Mouse (Mus musculus): ENCODE results near the gene Shank2. TPM values are rescaled to one million over a fixed set of nuclear protein-coding genes. Genes with fewer than 3 reads are reported as not detected.

Gene Shank2
- polyA plus RNA-seq, 1 experiment from 2014 or later: 0.60 TPM

DNA sequence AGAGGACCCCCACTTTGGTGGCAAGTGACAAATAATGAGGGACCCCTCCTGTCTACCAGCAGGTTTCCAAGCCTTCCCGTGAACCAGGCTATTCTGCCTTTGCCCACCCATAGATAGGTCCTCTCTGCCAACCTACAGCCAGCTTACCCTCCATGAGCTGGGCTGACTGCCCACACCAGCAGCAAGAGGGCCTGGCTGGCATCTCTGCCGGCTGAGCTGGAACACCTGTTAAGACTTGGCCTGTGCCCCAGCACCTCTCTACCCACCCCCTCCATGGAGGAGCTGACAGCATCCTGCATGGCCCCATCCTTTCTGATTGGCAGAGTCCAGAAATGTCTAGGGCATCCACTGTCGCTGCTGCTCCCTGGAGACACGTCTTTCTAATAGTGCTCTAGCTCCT, 277.0 kb downstream of the Shank2 start:
- no peak overlapping the region for H3K4me2 ChIP-seq
- H3K4me3 ChIP-seq (replicated peaks): no peak overlapping the region
- H3K9me3 ChIP-seq: no peaks in the 10 kb centered on the region
- H3K9ac ChIP-seq (replicated peaks): no peak overlapping the region
- H3K4me1 ChIP-seq (replicated peaks): peaks cover 3% of the 10 kb centered on the region; the same call in 1 of the 2 replicates
- WGBS: 73% methylated on average over 4 of the region's 4 CpGs
- no peak overlapping the region for H3K27ac ChIP-seq
- no peak for ATAC-seq (ENCODE audit: insufficient number of reproducible peaks, insufficient read depth, low FRiP score, low TSS enrichment, low read depth)
- peaks cover 5% of the 10 kb centered on the region for H3K27me3 ChIP-seq
- H3K36me3 ChIP-seq: no peaks in the 10 kb centered on the region

DNA sequence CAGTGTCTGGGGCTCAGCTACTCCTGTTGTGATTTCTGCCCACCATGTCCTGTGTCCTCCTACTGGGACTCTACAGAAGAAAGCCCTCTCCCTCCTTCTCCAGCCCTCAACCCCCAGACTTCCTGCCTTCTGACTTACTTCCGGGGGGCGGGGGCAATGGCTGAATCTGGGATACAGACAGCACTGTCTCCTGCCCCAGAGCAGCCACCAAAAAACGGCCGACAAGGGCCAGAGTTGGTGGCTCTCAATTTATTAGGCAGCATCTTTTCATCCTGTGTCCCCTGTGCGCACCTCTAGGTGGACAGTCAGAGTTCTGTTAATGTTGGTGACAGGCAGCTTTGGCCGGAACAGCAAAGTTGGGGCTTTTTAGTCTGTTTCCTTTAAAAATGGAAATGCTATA, 282.0 kb downstream of the Shank2 start:
- Histone ChIP-seq H3K9ac (replicated peaks) (peak overlapping the region; percentile 65), H3K27me3 (peaks cover 14% of the 10 kb centered on the region), H3K36me3 (no peaks in the 10 kb centered on the region), H3K27ac (0 out of 2 replicates have a peak overlapping the region, but pooled peaks have one; percentile 20), H3K4me2 (peak overlapping the region; percentile 95), H3K9me3 (no peaks in the 10 kb centered on the region), H3K4me1 (replicated peaks) (peaks cover 21% of the 10 kb centered on the region), H3K4me3 (replicated peaks) (peak overlapping the region; percentile 52)
- ATAC-seq (ENCODE audit: insufficient number of reproducible peaks, insufficient read depth, low FRiP score, low TSS enrichment, low read depth): no peak
- 5% methylated on average over 6 of the region's 6 CpGs for WGBS

DNA sequence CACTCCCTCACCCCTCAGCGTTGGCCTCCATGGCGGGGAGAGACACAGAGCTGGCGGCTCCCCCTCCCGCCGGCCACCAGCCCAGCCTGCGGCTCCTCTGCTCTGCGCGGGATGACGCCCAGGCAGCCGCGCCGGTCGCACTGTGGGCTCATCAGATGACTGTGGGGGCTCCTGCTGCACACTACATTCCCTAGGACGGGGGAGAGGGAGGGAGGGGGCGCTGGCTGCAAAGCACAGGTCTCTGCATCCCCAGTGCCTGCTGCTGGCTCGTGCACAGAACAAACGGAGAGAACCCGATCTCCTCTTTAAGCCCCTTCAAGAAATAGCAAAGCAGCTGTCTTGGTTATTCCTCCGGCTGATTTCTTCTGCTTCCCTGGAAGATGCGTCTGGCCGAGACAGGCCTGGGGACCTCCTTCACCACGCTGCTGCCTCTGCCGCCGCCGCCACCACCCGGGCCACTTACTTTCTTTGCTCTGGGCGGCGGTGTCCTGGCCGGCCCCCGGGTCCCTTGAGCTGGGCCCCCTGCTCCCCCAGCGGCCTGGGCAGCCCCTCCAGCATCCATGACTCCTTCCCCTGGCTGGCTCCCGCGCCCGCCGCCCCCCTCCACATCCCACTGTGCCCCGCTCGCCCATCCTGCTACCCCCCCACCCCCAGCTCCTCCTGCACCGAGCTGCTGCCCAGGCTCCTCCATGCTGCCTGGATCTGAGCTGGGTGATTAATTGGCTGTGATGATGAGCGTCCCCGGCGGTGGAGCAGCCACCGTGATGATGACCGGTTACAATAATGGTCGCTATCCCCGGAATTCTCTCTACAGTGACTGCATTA, 282.7 kb downstream of the Shank2 start:
- peak; percentile 78 for ATAC-seq (ENCODE audit: insufficient number of reproducible peaks, insufficient read depth, low FRiP score, low TSS enrichment, low read depth)
- Histone ChIP-seq H3K4me3 (replicated peaks) (peak overlapping the region; percentile 52), H3K9me3 (no peaks in the 10 kb centered on the region), H3K36me3 (no peaks in the 10 kb centered on the region), H3K27ac (0 out of 2 replicates have a peak overlapping the region, but pooled peaks have one; percentile 20), H3K4me1 (replicated peaks) (peaks cover 21% of the 10 kb centered on the region), H3K4me2 (peak overlapping the region; percentile 95), H3K9ac (replicated peaks) (peak overlapping the region; percentile 65), H3K27me3 (peaks cover 14% of the 10 kb centered on the region)
- under 1% methylated on average over 45 of the region's 45 CpGs for WGBS

DNA sequence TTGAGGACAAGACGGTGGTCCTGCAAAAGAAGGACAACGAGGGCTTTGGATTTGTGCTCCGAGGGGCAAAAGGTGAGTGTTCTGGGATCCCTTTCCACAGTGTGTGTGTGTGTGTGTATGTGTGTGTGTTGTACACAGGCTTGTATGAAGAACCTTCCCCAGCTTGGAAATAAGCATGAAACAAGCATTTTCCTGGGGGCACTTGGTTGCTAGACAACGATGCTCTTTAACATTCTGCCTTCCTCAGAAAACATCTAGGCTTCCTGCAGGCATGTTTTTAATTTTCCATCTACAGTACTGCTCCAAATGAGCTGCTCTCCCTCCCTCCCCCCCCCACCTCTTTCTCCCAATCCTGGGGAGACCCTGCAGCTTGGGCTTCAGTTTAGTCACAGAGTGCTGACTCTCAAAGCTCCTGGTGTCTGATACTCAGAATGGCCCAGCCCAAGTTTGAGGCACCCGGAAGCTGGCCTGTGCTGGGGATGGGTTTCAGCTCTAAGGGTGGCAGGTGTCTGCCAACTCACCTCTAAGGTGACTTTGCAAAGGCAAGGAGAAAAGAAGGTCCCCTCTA, 283.4 kb downstream of the Shank2 start:
- no peaks in the 10 kb centered on the region for H3K9me3 ChIP-seq
- H3K4me1 ChIP-seq (replicated peaks): peaks cover 21% of the 10 kb centered on the region
- peaks cover 14% of the 10 kb centered on the region for H3K27me3 ChIP-seq
- H3K27ac ChIP-seq: 0 out of 2 replicates have a peak overlapping the region, but pooled peaks have one; percentile 20
- peak overlapping the region; percentile 52 for H3K4me3 ChIP-seq (replicated peaks)
- peak overlapping the region; percentile 95 for H3K4me2 ChIP-seq
- WGBS: 19% methylated on average over 5 of the region's 5 CpGs
- ATAC-seq (ENCODE audit: insufficient number of reproducible peaks, insufficient read depth, low FRiP score, low TSS enrichment, low read depth): no peak
- peak overlapping the region; percentile 65; the same call in 1 of the 2 replicates for H3K9ac ChIP-seq (replicated peaks)
- H3K36me3 ChIP-seq: no peaks in the 10 kb centered on the region

DNA sequence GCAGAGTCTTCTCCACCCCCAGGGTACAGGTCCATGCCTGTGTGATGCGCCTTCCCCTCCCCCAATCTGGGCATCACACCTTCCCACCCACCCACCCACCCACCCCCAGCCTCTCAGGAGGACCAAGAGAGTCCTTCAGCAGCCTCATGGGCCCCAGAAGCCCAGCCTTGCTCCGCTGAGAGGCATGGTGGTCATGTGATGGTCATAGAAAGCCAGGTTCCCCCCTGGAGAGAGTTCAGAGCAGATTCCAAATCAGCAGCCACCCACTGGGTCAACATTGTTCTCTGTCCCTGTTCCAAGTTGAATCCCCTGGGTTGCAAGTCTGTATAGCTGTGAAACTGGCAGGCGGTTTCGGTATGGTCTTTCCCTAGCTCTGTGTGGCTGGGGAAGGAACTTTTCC, 284.2 kb downstream of the Shank2 start:
- ATAC-seq (ENCODE audit: insufficient number of reproducible peaks, insufficient read depth, low FRiP score, low TSS enrichment, low read depth): no peak
- Histone ChIP-seq H3K36me3 (no peaks in the 10 kb centered on the region), H3K27ac (no peak overlapping the region), H3K9ac (replicated peaks) (no peak overlapping the region), H3K4me1 (replicated peaks) (peaks cover 21% of the 10 kb centered on the region), H3K4me2 (no peak overlapping the region), H3K27me3 (peaks cover 14% of the 10 kb centered on the region), H3K9me3 (no peaks in the 10 kb centered on the region), H3K4me3 (replicated peaks) (no peak overlapping the region)
- 83% methylated on average over 4 of the region's 4 CpGs for WGBS

DNA sequence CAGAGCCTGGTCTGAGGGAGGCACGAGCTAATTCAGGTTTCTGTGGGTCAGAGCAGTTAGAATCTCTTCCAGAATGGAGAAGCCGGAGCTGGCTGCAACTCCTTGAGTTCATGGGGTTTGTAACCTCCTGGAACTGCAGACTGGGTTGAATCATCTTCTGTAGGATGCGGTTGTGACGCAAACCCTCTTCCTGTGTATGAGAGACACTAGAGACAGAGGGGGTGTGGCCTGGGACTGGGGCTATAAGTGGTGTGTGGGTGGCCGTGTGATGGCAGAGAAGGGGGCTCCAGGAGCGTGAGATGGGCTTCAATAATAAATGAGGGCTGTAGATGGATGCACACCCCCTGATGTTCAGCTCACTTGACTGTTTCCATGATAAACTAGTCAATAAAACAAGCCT, 286.3 kb downstream of the Shank2 start:
- no peak overlapping the region for H3K4me2 ChIP-seq
- H3K36me3 ChIP-seq: no peaks in the 10 kb centered on the region
- no peak overlapping the region for H3K4me3 ChIP-seq (replicated peaks)
- peaks cover 21% of the 10 kb centered on the region for H3K4me1 ChIP-seq (replicated peaks)
- H3K9ac ChIP-seq (replicated peaks): no peak overlapping the region
- 68% methylated on average over 6 of the region's 6 CpGs for WGBS
- peaks cover 14% of the 10 kb centered on the region for H3K27me3 ChIP-seq
- H3K9me3 ChIP-seq: no peaks in the 10 kb centered on the region
- H3K27ac ChIP-seq: no peak overlapping the region
- no peak for ATAC-seq (ENCODE audit: insufficient number of reproducible peaks, insufficient read depth, low FRiP score, low TSS enrichment, low read depth)

DNA sequence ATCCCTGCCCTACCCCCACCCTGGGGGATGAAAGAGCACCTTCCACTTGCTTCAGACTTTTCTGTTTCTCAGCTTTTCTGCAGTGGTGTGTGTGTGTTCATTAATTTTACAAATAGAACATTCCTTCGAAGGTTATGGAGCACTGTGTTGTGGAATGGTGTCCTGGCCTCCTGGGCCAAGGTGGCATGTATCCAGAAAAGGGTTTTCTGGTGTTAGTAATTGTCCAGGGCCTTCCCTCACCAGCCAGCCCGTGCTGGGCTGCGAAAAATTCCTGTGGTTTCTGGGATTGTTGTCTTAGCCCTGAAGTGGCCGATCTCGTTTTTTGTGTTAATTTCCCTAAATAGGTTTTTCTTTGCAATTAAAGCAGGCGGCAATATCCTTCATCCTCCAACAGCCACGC, 289.8 kb downstream of the Shank2 start:
- no peak overlapping the region for H3K27ac ChIP-seq
- no peak for ATAC-seq (ENCODE audit: insufficient number of reproducible peaks, insufficient read depth, low FRiP score, low TSS enrichment, low read depth)
- no peak overlapping the region for H3K4me2 ChIP-seq
- no peaks in the 10 kb centered on the region for H3K4me1 ChIP-seq (replicated peaks)
- no peaks in the 10 kb centered on the region for H3K27me3 ChIP-seq
- H3K9ac ChIP-seq (replicated peaks): no peak overlapping the region
- no peaks in the 10 kb centered on the region for H3K9me3 ChIP-seq
- no peak overlapping the region for H3K4me3 ChIP-seq (replicated peaks)
- no peaks in the 10 kb centered on the region for H3K36me3 ChIP-seq
- WGBS: 50% methylated on average over 7 of the region's 7 CpGs

DNA sequence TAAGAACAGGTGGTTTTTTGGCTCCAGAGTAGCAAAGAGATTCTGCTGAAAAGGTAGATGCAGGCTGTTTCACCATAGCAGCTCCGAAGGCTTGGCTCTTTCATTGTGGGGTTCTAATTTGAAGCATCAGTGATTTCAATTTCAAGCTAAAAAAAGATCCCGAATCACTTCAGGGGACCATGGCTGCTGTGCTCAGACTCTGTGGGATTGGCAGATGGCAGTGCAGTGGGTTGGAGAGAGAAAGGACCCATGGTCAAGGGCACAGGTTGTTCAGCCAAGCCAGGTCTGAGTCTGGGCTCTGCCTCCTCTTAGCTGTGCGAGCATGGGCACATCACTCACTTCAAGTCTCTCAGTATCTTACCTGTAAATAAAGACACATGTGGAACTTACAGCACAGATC, 291.9 kb downstream of the Shank2 start:
- H3K27me3 ChIP-seq: no peaks in the 10 kb centered on the region
- no peak for ATAC-seq (ENCODE audit: insufficient number of reproducible peaks, insufficient read depth, low FRiP score, low TSS enrichment, low read depth)
- no peak overlapping the region for H3K4me2 ChIP-seq
- H3K27ac ChIP-seq: no peak overlapping the region
- H3K4me3 ChIP-seq (replicated peaks): no peak overlapping the region
- no peak overlapping the region for H3K9ac ChIP-seq (replicated peaks)
- H3K36me3 ChIP-seq: no peaks in the 10 kb centered on the region
- 91% methylated on average over 3 of the region's 3 CpGs for WGBS
- H3K9me3 ChIP-seq: no peaks in the 10 kb centered on the region
- no peaks in the 10 kb centered on the region for H3K4me1 ChIP-seq (replicated peaks)

DNA sequence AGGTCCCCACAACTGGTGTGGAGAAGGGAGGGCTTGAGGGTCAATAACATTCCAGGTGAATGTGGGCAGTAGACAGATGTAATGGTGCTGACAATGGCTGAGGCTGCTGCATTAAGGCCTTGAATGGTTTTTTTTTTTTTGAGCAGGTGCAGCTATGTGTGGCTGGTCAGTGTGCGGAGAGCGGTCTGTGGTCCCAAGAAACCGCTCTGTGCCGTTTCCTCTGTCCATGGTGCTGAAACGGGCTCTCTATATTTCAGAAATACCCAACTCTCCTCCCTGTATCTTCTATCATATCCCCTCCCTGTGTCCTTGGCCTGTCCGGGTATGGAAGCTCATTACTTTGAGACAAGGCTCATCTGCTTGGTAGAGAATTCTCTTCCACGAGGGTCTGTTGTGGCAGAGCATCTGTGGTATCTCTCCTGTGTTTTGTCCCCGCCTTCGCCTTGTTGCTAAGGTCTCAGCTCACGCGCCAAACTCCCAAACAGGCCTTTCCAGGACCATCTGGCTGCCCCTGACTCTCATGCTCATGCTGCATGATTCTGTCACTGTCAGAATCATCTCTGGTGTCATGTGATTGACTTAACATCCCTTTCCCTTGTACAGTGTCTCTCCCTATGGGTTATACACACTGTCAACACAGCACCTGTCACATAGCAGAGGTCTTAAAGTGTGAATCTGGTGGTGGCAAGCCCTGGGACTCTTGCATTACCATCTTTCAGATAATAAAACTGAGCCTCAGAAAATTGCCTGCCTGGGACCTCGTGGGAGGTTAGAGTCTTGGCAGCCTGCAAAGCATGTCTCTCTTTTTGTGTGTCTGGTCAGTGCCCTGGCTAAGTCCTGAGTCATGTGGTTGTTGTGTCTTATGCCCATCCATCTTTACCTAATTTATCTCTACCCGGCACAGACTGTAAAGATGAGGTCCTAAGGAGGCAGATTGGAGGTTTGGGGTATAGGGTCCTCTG, 292.8 kb downstream of the Shank2 start:
- Histone ChIP-seq H3K4me3 (replicated peaks) (no peak overlapping the region), H3K9me3 (no peaks in the 10 kb centered on the region), H3K27me3 (no peaks in the 10 kb centered on the region), H3K36me3 (no peaks in the 10 kb centered on the region), H3K27ac (no peak overlapping the region), H3K9ac (replicated peaks) (no peak overlapping the region), H3K4me2 (no peak overlapping the region), H3K4me1 (replicated peaks) (no peaks in the 10 kb centered on the region)
- WGBS: 40% methylated on average over 13 of the region's 13 CpGs
- no peak for ATAC-seq (ENCODE audit: insufficient number of reproducible peaks, insufficient read depth, low FRiP score, low TSS enrichment, low read depth)

DNA sequence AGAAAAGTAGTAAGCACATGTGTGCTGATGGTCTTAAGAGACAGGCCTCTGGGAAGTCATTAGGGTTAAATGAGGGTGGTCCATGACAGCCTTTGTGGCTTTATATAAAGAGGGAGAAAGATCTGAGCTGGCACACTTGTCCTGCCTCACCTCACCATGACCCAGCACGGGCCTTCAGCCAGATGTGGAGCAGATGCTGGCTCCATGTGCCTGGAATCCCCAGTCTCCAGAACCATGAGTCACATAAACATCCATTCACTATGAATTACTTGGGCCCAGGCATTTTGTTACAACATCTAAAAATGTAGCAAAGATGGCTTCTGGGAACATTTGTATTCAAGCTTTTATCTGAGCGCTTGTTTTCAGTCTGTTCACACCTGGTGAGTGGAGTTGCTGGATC, 297.6 kb downstream of the Shank2 start:
- Histone ChIP-seq H3K9me3 (no peaks in the 10 kb centered on the region), H3K4me3 (replicated peaks) (no peak overlapping the region), H3K36me3 (no peaks in the 10 kb centered on the region), H3K4me2 (no peak overlapping the region), H3K27ac (no peak overlapping the region), H3K27me3 (no peaks in the 10 kb centered on the region), H3K4me1 (replicated peaks) (no peaks in the 10 kb centered on the region), H3K9ac (replicated peaks) (no peak overlapping the region)
- no peak for ATAC-seq (ENCODE audit: insufficient number of reproducible peaks, insufficient read depth, low FRiP score, low TSS enrichment, low read depth)
- WGBS: 69% methylated on average over 2 of the region's 2 CpGs

DNA sequence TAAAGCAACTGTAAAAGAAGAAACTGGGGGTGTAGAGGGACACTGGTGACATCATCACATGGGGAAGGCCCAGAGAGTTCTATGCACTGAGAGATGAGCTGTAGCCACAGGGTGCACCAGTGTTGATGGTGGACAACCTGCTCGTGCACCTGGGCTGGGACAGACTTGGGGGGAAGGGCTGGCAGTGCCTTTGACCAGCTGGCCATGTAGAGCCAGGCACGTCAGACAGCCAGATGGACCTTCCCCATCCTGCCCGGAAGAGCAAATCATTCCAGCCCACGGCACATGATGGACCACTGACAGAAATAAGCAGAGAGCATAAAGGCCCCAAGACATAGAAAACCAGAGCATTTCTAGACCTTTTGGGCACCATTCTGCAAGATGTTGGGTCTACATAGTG, 299.9 kb downstream of the Shank2 start:
- WGBS: 78% methylated on average over 4 of the region's 4 CpGs
- H3K36me3 ChIP-seq: no peaks in the 10 kb centered on the region
- ATAC-seq (ENCODE audit: insufficient number of reproducible peaks, insufficient read depth, low FRiP score, low TSS enrichment, low read depth): no peak

More for the DNA sequence above, 299.9 kb downstream of the Shank2 start:
- Histone ChIP-seq H3K27ac (no peak overlapping the region), H3K4me3 (replicated peaks) (no peak overlapping the region), H3K9ac (replicated peaks) (no peak overlapping the region), H3K4me2 (no peak overlapping the region), H3K9me3 (no peaks in the 10 kb centered on the region), H3K27me3 (no peaks in the 10 kb centered on the region), H3K4me1 (replicated peaks) (no peaks in the 10 kb centered on the region)
